Mouse (Mus musculus) MEL (cell line): ENCODE results near the gene Pafah1b2. TPM values are rescaled to one million over a fixed set of nuclear protein-coding genes. Genes with fewer than 3 reads are reported as not detected.

Source experiments
- DNase-seq: peaks from one replicate; pipeline ENCODE4 v3.0.0; 2011; ENCODE audit warnings: low read depth, low spot score
- H3K27ac ChIP-seq: 2 replicates; pipeline ENCODE4 v1.5.1; 2012; ENCODE audit warnings: low read depth, mild to moderate bottlenecking, control low read depth, low read length, moderate library complexity; ENCODE audit not compliant: control insufficient read depth
- H3K27me3 ChIP-seq, 2 experiments: fragments of 150-350 bp in 1 of 2; sonication (generic) in 1 of 2; 2 replicates each; pipeline ENCODE4 v1.6.1; 2012; ENCODE audit warnings: low read length in 2 of 2, mild to moderate bottlenecking in 2 of 2, improper control_type of control experiment in 1 of 2, moderate library complexity in 1 of 2; ENCODE audit not compliant: insufficient read depth in 2 of 2, control insufficient read depth in 1 of 2
- H3K36me3 ChIP-seq, 2 experiments: 2 replicates each; pipeline ENCODE4 v1.6.1; 2012 to 2014; ENCODE audit warnings: low read length in 2 of 2, improper control_type of control experiment in 1 of 2, inconsistent platforms in 1 of 2, mild to moderate bottlenecking in 1 of 2; ENCODE audit not compliant: insufficient read depth in 2 of 2, control insufficient read depth in 1 of 2
- H3K4me1 ChIP-seq, 2 experiments: fragments of 150-350 bp in 1 of 2; sonication (generic) in 1 of 2; 2 replicates each; pipeline ENCODE4 v1.6.1; 2012; ENCODE audit warnings: low read length in 2 of 2, improper control_type of control experiment in 1 of 2, mild to moderate bottlenecking in 1 of 2; ENCODE audit not compliant: insufficient read depth in 2 of 2, control insufficient read depth in 1 of 2
- H3K4me3 ChIP-seq, 2 experiments: fragments of 150-350 bp in 1 of 2; sonication (generic) in 1 of 2; 2 replicates each; pipeline ENCODE4 v1.5.1; 2012; ENCODE audit warnings: low read depth in 2 of 2, low read length in 2 of 2, mild to moderate bottlenecking in 2 of 2, moderate library complexity in 2 of 2, control low read depth in 1 of 2, improper control_type of control experiment in 1 of 2; ENCODE audit not compliant: control insufficient read depth in 1 of 2, insufficient read depth in 1 of 2
- H3K79me2 ChIP-seq: 2 replicates; pipeline ENCODE4 v1.6.1; 2012; ENCODE audit warnings: mild to moderate bottlenecking, low read length, moderate library complexity; ENCODE audit not compliant: control insufficient read depth, poor library complexity, insufficient read depth
- H3K9ac ChIP-seq: 2 replicates; pipeline ENCODE4 v1.6.1; 2012; ENCODE audit warnings: low read depth, mild to moderate bottlenecking, control low read depth, low read length, moderate library complexity; ENCODE audit not compliant: control insufficient read depth, poor library complexity, severe bottlenecking
- H3K9me3 ChIP-seq: fragments of 150-350 bp; sonication (generic); replicated peaks from 2 replicates; pipeline ENCODE4 v1.6.1; 2012; ENCODE audit warnings: mild to moderate bottlenecking, low read length, improper control_type of control experiment, moderate library complexity; ENCODE audit not compliant: insufficient read depth
- CHD1 ChIP-seq: IDR thresholded peaks from 2 replicates; pipeline ENCODE4 v1.6.1; 2012; ENCODE audit warnings: low read depth, mild to moderate bottlenecking, inconsistent platforms, low read length, improper control_type of control experiment
- EP300 ChIP-seq, 2 experiments: IDR thresholded peaks; 2 replicates each; pipeline ENCODE4 v1.6.1; 2011; ENCODE audit warnings: improper control_type of control experiment in 2 of 2, low read length in 2 of 2, low read depth in 1 of 2, mild to moderate bottlenecking in 1 of 2
- GABPA ChIP-seq: IDR thresholded peaks from 2 replicates; pipeline ENCODE4 v1.6.1; 2012; ENCODE audit warnings: low read depth, mild to moderate bottlenecking, inconsistent platforms, low read length, improper control_type of control experiment, moderate library complexity
- GATA1 ChIP-seq: IDR thresholded peaks from 2 replicates; pipeline ENCODE4 v1.6.1; 2011; ENCODE audit warnings: low read depth, low read length, improper control_type of control experiment
- HCFC1 ChIP-seq: IDR thresholded peaks from 2 replicates; pipeline ENCODE4 v1.6.1; 2012; ENCODE audit warnings: low read depth, mild to moderate bottlenecking, inconsistent platforms, low read length, improper control_type of control experiment, moderate library complexity
- JUND ChIP-seq: IDR thresholded peaks from 2 replicates; pipeline ENCODE4 v1.6.1; 2011; ENCODE audit warnings: low read depth, mild to moderate bottlenecking, improper control_type of control experiment, low read length
- KAT2A ChIP-seq: conservative IDR thresholded peaks from 2 replicates; pipeline ENCODE4 v1.6.1; 2012; ENCODE audit warnings: low read depth, low read length, improper control_type of control experiment, inconsistent platforms
- MAFK ChIP-seq: IDR thresholded peaks from 2 replicates; pipeline ENCODE4 v1.6.1; 2011; ENCODE audit warnings: low read depth, mild to moderate bottlenecking, low read length, improper control_type of control experiment, borderline replicate concordance
- MAX ChIP-seq: IDR thresholded peaks from 2 replicates; pipeline ENCODE4 v1.6.1; 2011; ENCODE audit warnings: low read length, improper control_type of control experiment
- MXI1 ChIP-seq: IDR thresholded peaks from 2 replicates; pipeline ENCODE4 v1.6.1; 2011; ENCODE audit warnings: mild to moderate bottlenecking, low read depth, low read length, improper control_type of control experiment
- MYB ChIP-seq: IDR thresholded peaks from 2 replicates; pipeline ENCODE4 v1.6.1; 2011; ENCODE audit warnings: mild to moderate bottlenecking, low read depth, low read length, improper control_type of control experiment
- MYC ChIP-seq: IDR thresholded peaks from 2 replicates; pipeline ENCODE4 v1.6.1; 2011; ENCODE audit warnings: low read depth, mild to moderate bottlenecking, low read length, improper control_type of control experiment, moderate library complexity
- NRF1 ChIP-seq: IDR thresholded peaks from 2 replicates; pipeline ENCODE4 v1.6.1; 2014; ENCODE audit warnings: low read depth, mild to moderate bottlenecking, inconsistent platforms, low read length, improper control_type of control experiment, moderate library complexity; ENCODE audit not compliant: poor library complexity, insufficient read depth, severe bottlenecking
- POLR2A ChIP-seq, 2 experiments: IDR thresholded peaks; 2 replicates each; pipeline ENCODE4 v1.6.1; 2011 to 2012; ENCODE audit warnings: low read length in 2 of 2, mild to moderate bottlenecking in 2 of 2, control low read depth in 1 of 2, improper control_type of control experiment in 1 of 2, low read depth in 1 of 2, moderate library complexity in 1 of 2; ENCODE audit not compliant: control insufficient read depth in 1 of 2, insufficient read depth in 1 of 2, poor library complexity in 1 of 2
- POLR2AphosphoS2 ChIP-seq: IDR thresholded peaks from 2 replicates; pipeline ENCODE4 v1.6.1; 2011; ENCODE audit warnings: low read length, improper control_type of control experiment
- RAD21 ChIP-seq: IDR thresholded peaks from 2 replicates; pipeline ENCODE4 v1.6.1; 2011; ENCODE audit warnings: mild to moderate bottlenecking, low read depth, low read length, improper control_type of control experiment
- RCOR1 ChIP-seq: IDR thresholded peaks from 2 replicates; pipeline ENCODE4 v1.6.1; 2012; ENCODE audit warnings: low read depth, mild to moderate bottlenecking, inconsistent platforms, low read length, improper control_type of control experiment
- SMC3 ChIP-seq: IDR thresholded peaks from 2 replicates; pipeline ENCODE4 v1.6.1; 2011; ENCODE audit warnings: low read depth, low read length, improper control_type of control experiment
- TAL1 ChIP-seq: IDR thresholded peaks from 2 replicates; pipeline ENCODE4 v1.6.1; 2012; ENCODE audit warnings: mild to moderate bottlenecking, inconsistent platforms, low read length, moderate library complexity, mixed read lengths
- TCF12 ChIP-seq: IDR thresholded peaks from 2 replicates; pipeline ENCODE4 v1.6.1; 2014; ENCODE audit warnings: low read depth, mild to moderate bottlenecking, inconsistent platforms, low read length, improper control_type of control experiment, moderate library complexity
- UBTF ChIP-seq: IDR thresholded peaks from 2 replicates; pipeline ENCODE4 v1.6.1; 2012; ENCODE audit warnings: low read depth, mild to moderate bottlenecking, inconsistent platforms, low read length, improper control_type of control experiment, moderate library complexity, borderline replicate concordance; ENCODE audit not compliant: insufficient read depth
- USF2 ChIP-seq, 2 experiments: IDR thresholded peaks; 2 replicates each; pipeline ENCODE4 v1.6.1; 2011 to 2012; ENCODE audit warnings: improper control_type of control experiment in 2 of 2, low read length in 2 of 2, borderline replicate concordance in 1 of 2, inconsistent platforms in 1 of 2, low read depth in 1 of 2, mild to moderate bottlenecking in 1 of 2; ENCODE audit not compliant: insufficient read depth in 1 of 2
- ZC3H11A ChIP-seq: IDR thresholded peaks from 2 replicates; pipeline ENCODE4 v1.6.1; 2012; ENCODE audit warnings: low read depth, mild to moderate bottlenecking, inconsistent platforms, low read length, improper control_type of control experiment
- ZMIZ1 ChIP-seq: IDR thresholded peaks from 2 replicates; pipeline ENCODE4 v1.6.1; 2012; ENCODE audit warnings: low read depth, mild to moderate bottlenecking, inconsistent platforms, low read length, improper control_type of control experiment, moderate library complexity
- polyA plus RNA-seq, 2 experiments: library from polyadenylated mRNA; stranded (reverse) in 1 of 2; unstranded in 1 of 2; fragments of >175 nt in 1 of 2; fragments of >200 nt in 1 of 2; gene quantifications; 2 replicates each; pipeline versions ENCODE4 v1.2.1 to v1.2.4; 2012; ENCODE audit warnings: low replicate concordance in 2 of 2, low read depth in 1 of 2; ENCODE audit not compliant: insufficient read length in 2 of 2, insufficient read depth in 1 of 2, missing spikeins in 1 of 2
- total RNA-seq: library from RNA; depleted of rRNA; stranded (reverse); fragments of 300-350 nt; gene quantifications from 2 replicates; pipeline ENCODE4 v1.2.3, GENCODE M21; 2012

Pafah1b2 gene
- total and polyA plus RNA-seq, 3 experiments = 127 to 178 (median 131) TPM

GRCm38 (mm10) chr9:46038786-46039185 lies 26.3 kb upstream of the Pafah1b2 start:
- H3K27me3 ChIP-seq = no peaks in the 10 kb centered on the region

GRCm38 (mm10) chr9:46036881-46037280 lies 24.4 kb upstream of the Pafah1b2 start:
- Histone ChIP-seq H3K27ac (no peak overlapping the region), H3K9ac (no peak overlapping the region), H3K36me3 (peaks cover 5 to 13% of the 10 kb centered on the region in 2 experiments), H3K9me3 (no peaks in the 10 kb centered on the region), H3K4me3 (no peak overlapping the region), H3K27me3 (no peaks in the 10 kb centered on the region), H3K4me1 (peaks cover 9 to 11% of the 10 kb centered on the region in 2 experiments), H3K79me2 (peaks cover 73% of the 10 kb centered on the region)
- no peak for DNase-seq
- no peak for TF ChIP-seq MAX
- no peak for TF ChIP-seq ZMIZ1
- no peak for TF ChIP-seq TAL1
- no peak for TF ChIP-seq SMC3
- no peak for TF ChIP-seq NRF1
- no peak for TF ChIP-seq MYC
- TF ChIP-seq GABPA = no peak
- no peak for TF ChIP-seq TCF12
- TF ChIP-seq HCFC1 = no peak
- TF ChIP-seq KAT2A = no peak

More at GRCm38 (mm10) chr9:46038786-46039185, 26.3 kb upstream of the Pafah1b2 start:
- no peak for TF ChIP-seq UBTF
- TF ChIP-seq MAX = no peak
- no peak for TF ChIP-seq HCFC1
- TF ChIP-seq, all 39 proteins: peak for 0
- no peak overlapping the region for H3K9ac ChIP-seq
- H3K79me2 ChIP-seq = peaks cover 63% of the 10 kb centered on the region
- H3K27ac ChIP-seq = no peak overlapping the region
- H3K9me3 ChIP-seq = no peaks in the 10 kb centered on the region
- DNase-seq = no peak
- H3K36me3 ChIP-seq = peaks cover 0 to 5% of the 10 kb centered on the region in 2 experiments
- no peak overlapping the region for H3K4me3 ChIP-seq
- H3K4me1 ChIP-seq = peaks cover 0 to under 1% of the 10 kb centered on the region in 2 experiments; a peak in 1 of 4 replicates

GRCm38 (mm10) chr9:46035290-46035871 lies 22.9 kb upstream of the Pafah1b2 start:
- Histone ChIP-seq H3K79me2 (peaks cover 72% of the 10 kb centered on the region), H3K27ac (no peak overlapping the region), H3K36me3 (peaks cover 9 to 13% of the 10 kb centered on the region in 2 experiments), H3K27me3 (no peaks in the 10 kb centered on the region), H3K9ac (no peak overlapping the region), H3K9me3 (no peaks in the 10 kb centered on the region), H3K4me1 (peaks cover 9 to 11% of the 10 kb centered on the region in 2 experiments), H3K4me3 (no peak overlapping the region)
- DNase-seq = no peak
- TF ChIP-seq CHD1 (no peak), EP300 (IDR thresholded peaks at IDR 0.05; ENCODE audit: low read depth in 1 of 2, low read length in 2 of 2) (no peak), GABPA (no peak), ZC3H11A (no peak), RCOR1 (no peak), TAL1 (no peak), POLR2A (IDR thresholded peaks at IDR 0.05; ENCODE audit: control insufficient read depth in 1 of 2, insufficient read depth in 1 of 2, low read depth in 1 of 2, low read length in 2 of 2, poor library complexity in 1 of 2) (no peak), SMC3 (no peak), MYB (no peak), ZMIZ1 (no peak), RAD21 (no peak), GATA1 (no peak), USF2 (IDR thresholded peaks at IDR 0.05; ENCODE audit: borderline replicate concordance in 1 of 2, insufficient read depth in 1 of 2, low read depth in 1 of 2, low read length in 2 of 2) (no peak), KAT2A (no peak), MXI1 (no peak), MAFK (no peak), POLR2AphosphoS2 (no peak), JUND (no peak)
